Mouse (Mus musculus) mature B cell (primary cell): ENCODE results near the gene Pax5.

Experiments used
- in situ Hi-C: fragments of 300-500 bp; cut with MboI; formaldehyde crosslinking; loops from 2 replicates; pipeline ENCODE4 v1.14.3; 2019

Pax5 gene

DNA sequence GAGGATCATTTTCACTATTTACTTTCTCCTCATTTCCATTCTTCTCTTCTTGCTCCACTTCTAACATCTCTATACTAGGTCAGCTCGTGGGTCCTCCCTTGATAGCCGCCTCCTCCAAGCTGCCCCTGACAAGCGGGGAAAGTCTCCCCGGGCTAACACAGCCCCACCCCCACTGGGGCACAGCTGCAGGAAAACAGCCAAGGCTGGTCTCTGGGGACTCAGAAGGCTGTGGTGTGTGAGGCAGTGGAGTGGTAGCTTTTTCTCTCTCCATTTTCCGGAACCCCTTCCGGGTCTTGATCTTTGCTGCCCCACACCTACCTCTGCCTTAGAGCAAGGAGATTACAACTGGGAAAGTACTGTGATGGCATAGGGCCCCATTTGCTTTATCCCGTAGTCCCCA lies 4.3 kb downstream of the Pax5 start:
- in situ Hi-C loops = loop anchor here (10.0 kb wide), 1 partner anchor 199 kb away; no protein-coding TSS in a partner anchor

DNA sequence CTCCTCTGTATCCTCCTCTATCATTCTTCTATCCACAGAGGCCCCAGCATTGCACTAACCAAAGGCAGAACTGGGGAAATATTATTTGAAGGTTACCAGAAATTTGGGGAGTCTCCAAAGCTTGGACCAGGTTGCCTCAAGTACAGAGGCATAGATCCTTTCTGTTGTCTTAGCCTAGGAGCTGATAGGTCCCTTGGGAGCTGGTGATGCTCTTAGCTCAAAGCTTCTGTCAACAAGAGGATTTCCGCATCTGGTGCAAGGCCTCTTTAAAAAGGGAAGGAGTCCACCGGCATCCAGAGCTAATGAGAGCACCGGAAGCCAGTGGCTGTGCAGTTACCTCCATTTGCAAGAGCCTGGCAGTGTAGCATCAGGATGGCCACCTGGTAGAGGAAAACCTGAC lies 5.1 kb downstream of the Pax5 start:
- in situ Hi-C loops = loop anchor here (10.0 kb wide), 1 partner anchor 200 kb away; no protein-coding TSS in a partner anchor

DNA sequence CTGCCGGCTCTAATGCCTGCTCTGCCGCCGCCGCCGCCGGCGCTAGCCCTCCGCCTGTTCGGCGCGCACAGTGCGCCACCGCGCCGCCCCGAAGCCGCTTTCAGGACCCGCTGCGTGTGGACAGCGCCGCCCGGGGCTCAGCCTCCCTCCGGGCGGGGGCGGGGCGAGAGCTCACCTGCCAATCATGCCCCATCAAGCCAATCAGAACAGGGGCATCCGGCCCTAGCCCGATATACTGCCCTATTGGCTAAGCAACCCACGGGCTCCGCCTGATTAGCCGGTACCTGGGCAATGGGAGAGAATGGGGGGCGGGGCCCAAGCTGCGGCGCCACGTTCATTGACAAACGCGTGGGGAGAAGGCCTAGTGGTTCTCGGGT lies 5.9 kb downstream of the Pax5 start:
- in situ Hi-C loops = loop anchor here (10.0 kb wide), 1 partner anchor 200 kb away; no protein-coding TSS in a partner anchor

DNA sequence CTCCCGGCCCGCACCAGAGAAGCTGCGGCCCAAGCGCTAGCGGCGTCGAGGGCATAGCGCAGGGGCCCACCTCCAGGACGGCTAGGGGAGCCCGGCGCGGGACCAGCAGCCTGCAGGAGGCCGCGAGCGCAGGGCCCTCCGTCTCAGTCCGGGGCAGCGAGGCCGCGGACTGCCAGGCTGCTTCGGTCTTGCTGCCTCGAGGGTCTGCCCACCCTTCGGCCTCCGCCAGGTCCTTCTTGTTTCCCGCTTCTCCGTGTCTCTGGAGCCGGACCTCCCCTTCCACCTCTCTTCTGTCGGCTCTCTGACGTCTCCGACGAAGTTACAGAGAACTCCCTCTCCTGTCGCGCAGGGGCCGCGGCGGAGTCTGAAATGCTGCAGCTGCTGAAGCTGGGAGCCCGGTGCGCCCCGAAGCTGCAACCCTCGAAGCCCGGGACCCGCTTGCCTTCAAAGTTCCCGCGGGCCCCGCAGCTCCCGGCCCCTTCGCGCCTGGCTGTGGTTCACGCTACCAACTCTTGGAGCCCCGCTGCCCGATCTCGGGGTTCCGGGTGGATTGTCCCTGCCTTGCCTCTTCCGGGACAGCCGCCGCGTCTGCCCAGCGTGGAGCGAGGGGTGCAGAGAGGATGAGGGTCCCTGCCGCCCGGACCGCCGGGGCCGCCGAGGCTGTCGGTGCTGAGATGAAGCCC lies 6.5 kb downstream of the Pax5 start:
- in situ Hi-C loops = loop anchor here (10.0 kb wide), 1 partner anchor 201 kb away; no protein-coding TSS in a partner anchor

DNA sequence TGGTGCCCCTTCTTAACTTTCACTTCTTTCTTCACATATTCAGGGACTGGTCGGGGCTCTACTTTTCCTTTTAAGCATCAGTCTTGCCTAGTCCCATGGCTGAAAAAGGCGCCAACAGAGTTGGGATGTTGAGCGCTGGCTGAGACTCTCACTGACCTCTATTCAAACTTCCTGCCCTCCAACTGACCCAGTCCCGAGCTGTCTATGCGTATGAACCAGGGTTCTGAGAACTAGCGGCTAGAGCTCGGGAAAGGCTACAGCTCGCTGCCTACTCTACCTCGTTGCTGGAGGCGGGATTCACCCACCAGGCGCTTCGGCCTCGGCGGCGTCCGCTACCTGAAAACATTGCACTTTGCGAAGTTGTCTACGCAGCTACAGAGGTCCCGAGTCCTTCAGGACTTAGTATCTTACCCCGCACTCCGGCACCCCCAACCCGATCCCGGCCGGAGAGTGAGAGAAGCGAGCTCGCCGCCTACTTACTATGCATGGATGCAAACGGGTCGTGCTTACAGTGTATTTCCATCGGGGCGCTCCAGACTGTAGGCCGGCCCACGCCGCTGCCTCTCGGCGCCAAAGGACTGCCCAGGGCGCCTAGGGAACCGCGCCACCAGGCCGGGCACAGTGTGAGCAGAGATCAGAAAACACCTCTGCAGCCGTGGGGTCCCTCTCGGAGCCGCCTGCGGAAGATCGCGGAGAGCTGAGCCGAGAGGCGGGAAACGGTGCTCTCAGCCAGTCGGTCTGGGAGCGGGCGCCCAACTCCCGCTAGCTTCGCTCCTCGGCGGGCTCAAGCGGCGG lies 7.2 kb downstream of the Pax5 start:
- in situ Hi-C loops = loop anchor here (10.0 kb wide), 1 partner anchor 202 kb away; no protein-coding TSS in a partner anchor

DNA sequence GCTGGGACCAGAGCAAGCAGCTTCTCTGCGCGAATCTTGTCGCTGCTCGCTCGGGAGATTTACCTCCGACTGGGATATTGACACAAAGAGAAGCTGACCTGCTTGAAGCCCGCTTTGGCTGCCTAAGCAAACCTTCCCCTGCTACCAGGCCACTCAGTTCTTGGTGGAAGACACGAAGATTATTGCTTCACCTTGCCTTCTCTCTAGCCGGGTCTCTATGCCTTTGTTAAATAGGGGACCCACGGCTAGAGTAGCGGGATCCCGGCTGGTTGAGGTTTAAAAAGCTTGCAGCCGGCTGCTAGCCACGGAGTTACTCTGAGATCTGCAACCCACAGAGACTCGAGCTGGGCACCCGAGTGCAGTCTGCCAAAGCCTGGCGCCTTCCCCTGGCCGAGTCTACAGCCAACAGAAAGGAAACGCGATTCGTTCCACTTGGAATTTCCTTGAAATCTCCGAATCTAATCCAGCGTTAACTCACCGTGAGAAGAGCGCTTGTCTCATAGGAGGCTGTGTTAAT lies 8.2 kb downstream of the Pax5 start:
- in situ Hi-C loops = loop anchor here (10.0 kb wide), 1 partner anchor 203 kb away; no protein-coding TSS in a partner anchor

- in situ Hi-C loops = loop anchor here (10.0 kb wide), 1 partner anchor 203 kb away; no protein-coding TSS in a partner anchor
Observed at GRCm38 (mm10) chr4:44701513-44701912, 8.8 kb downstream of the Pax5 start.

GRCm38 (mm10) chr4:44696676-44697075 lies 13.6 kb downstream of the Pax5 start:
- in situ Hi-C loops = no loop called here

GRCm38 (mm10) chr4:44694369-44694768 lies 15.9 kb downstream of the Pax5 start:
- in situ Hi-C loops = no loop called here

DNA sequence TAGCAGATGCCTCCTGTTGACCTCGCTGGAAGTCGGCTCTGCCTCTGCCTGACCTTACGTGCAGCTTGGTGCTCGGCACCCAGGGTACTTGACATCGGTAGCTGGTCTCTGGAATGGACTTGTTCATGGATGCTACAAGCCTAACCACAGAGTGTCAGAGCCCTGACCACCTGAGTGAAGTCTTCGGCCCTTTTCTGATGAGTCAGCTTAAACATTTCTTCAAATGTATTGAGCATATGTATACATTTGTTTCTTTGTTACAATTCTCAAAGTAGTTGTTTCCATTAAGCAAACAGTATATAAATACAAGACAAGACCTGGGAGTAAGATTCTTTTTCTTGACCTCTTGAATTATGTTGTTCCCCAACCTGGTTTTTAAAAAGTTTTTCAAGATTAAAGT lies 24.7 kb downstream of the Pax5 start:
- in situ Hi-C loops = no loop called here

DNA sequence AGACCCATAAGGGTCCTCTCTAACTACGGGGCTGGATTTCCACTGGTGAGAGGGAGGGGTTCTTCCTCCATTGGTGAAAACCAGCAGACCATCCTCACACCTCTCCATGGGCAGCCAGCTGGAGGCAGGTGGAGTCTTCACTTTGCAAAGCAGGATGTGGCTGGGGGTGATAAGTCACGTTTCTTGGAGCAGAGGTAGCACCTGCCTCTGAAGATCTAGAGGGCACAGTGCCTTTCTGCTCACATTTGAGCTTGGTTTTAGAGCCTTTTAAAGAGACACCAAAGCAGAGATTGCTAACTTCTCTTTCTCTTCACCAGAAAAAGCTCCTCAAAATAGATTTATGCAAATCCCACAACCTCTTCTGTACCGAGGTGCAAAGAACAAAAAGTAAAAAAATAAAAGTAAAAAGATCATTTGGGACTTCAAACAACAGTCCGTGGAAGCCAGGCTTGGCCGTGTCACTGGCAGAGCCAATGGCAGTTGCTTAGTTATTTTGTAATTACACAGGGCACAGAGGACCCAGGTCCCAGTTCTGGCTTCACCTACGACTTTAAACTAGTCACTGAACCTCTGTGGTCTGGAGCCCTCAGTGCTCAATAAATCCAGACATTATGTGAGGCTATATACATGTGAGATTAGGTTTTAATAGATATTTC lies 29.9 kb downstream of the Pax5 start:
- in situ Hi-C loops = loop anchor here (5.0 kb wide), 1 partner anchor 82 kb away; no protein-coding TSS in a partner anchor

DNA sequence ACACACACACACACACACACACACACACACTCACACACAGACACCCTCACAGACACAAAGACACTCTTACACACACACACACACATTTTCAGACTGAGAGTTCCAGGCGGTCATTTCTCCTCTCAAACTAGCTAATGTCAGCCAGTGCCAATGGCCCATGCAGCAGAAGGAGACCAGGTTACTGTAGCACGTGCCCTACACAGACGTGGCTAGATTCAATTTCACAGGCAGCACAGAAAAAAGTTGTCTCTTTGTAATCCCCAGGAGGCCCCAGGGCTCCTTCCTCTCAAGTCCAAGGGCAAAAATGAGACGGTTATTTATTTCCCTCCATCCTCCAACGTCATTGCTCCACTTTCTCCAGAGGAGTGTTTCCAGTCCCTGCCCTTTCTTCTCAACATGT lies 31.6 kb downstream of the Pax5 start:
- in situ Hi-C loops = no loop called here

DNA sequence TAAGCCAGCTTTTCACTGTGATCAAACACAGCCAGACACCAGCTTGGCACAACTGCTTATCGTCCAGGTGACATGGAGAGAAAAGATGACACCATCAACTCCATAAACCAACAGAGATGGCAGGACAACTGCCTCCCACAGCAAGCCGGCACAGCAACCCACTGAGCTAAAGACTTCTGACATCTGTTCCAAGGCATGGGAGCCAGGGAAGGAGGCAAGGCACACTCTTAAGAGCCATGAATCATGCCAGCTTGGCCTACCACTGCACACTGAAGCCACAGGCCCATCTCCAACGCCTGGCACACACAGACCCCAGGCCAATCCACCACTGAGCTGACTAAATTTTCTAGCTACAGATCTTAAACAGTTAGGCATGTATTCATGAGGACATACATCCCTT lies 32.3 kb downstream of the Pax5 start:
- in situ Hi-C loops = no loop called here

DNA sequence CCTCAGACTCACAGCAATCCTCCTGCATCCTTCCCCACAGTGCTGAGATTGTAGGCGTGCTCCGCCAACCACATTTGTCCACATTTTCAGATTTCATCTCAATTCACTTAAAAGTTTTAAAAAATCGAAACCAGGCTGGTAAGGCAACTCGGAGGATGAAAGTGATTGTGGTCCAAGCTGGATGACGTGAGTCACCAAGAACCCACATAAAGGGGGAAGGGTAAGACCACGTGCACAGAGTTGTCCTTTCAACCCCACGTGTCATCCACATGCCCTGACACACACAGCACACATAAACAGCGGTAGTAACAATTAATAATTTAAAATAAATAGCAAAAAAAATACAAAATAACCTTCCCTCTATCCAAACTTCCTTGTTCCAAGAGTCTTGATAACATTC lies 35.3 kb downstream of the Pax5 start:
- in situ Hi-C loops = no loop called here

- in situ Hi-C loops = no loop called here
Observed at GRCm38 (mm10) chr4:44673726-44674125, 36.6 kb downstream of the Pax5 start.

GRCm38 (mm10) chr4:44672216-44672937 lies 37.9 kb downstream of the Pax5 start:
- in situ Hi-C loops = no loop called here

DNA sequence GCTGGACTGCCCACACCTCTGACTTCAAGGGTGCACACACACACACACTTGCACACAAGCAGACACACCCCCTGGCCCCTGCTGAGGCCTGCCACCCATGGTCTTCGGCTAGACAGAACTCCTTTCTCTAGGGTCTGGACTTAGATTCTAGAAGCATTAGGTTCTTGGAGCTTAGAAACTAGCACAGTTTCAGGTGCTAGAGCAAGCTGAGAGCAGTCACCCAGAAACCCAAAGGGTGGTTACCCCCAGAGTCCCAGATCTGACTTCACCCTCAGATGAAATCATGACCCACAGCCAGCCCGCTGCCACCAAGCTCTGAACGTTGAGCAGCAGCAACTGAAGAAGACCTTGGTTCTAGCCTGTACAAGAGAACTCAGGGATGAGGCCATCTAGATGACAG lies 38.8 kb downstream of the Pax5 start:
- in situ Hi-C loops = no loop called here

- in situ Hi-C loops = no loop called here
Observed at GRCm38 (mm10) chr4:44671035-44671434, 39.3 kb downstream of the Pax5 start.

DNA sequence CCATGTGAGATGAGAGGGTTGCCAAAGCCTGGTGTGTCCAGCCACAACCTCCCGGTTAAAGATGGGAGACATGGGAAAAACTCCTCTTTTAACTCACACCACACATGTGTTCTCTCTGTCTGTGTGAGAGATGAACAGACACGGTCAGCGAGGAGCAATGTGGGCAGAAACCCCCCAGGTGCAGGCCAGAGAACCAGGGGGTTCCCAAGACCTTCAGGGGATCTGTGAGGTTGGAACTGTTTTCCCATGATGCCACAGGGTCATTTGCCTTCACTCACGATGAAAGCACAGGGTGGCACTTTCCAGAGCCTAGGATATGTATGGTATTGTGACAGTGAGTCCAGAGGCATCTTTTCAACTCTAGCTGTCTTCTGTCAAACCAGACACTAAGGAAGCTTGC lies 39.9 kb downstream of the Pax5 start:
- in situ Hi-C loops = no loop called here

- in situ Hi-C loops = no loop called here
Observed at GRCm38 (mm10) chr4:44669485-44670181, 40.7 kb downstream of the Pax5 start.

DNA sequence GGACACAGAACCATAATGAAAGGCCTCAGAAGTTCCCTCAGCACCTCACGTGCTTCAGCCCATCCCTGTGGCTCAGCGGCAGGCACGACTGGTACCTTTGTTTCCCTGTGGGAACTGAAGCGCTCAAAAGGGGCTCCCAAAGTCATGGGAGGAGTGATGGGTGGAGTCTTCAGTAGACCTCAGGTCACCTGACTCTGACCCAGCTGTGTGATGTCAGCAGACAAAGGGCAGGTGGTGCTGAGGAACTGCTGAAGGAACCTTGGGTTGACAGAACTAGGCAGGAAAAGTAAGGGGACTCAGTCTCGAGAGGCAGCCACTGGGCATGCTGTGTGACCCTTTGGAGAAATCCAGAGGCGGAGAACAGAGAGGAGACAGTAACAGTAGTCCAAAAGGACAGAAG lies 41.7 kb downstream of the Pax5 start:
- in situ Hi-C loops = no loop called here
